8 mouse cellular contexts compared by ENCODE assay signal in the genomic region with DNA sequence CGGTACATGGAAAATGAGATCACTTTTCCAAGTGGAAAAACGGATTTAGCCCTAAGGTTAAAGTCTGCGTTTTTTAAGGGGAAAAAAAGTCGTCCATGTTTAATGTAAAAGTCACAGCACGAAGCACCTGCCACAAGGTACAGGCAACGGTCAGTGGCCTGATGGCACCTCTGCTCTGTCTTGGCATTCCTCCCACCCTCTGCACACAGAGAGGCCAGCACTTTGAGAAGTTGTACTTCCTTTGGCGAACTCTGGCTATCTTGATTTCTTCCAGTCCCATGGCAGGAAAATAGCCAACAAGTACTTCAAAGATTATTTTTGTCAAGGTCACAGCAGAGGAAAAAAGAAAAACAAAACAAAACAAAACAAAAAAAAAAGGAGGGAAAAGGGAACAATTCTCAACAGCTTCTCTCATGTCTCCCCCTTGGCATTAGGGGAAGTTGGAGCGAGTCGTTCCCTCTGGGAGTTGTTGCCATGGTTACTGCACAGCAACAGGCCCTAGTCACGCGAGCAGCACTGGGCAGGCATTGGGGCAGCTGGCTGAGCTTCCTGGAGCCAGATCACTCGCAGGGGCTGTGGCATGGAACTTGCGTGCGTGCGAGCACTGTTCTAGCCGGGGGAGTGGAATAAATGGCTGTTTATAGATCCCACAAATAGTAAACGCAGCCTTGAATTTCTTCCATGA. TPM values are rescaled to one million over a fixed set of nuclear protein-coding genes. Genes with fewer than 3 reads are reported as not detected.
DNase-seq lines count a peak whose midpoint lies in the region; ATAC-seq and TF ChIP-seq lines count a peak whose summit lies in the region.

No protein-coding gene starts in this region.

- intact Hi-C loops in heart, postnatal 14 days (cut with DNase I): no loop called here

- no peak for TF ChIP-seq CTCF in forebrain, postnatal 0 days (IDR thresholded peaks at IDR 0.05; ENCODE audit: low read depth)
- no peak for TF ChIP-seq CTCF in lung, embryonic 14.5 days (IDR thresholded peaks at IDR 0.05; ENCODE audit: low read depth)

- no peaks in the 10 kb centered on the region for H3K27me3 ChIP-seq in forebrain, postnatal 0 days (ENCODE audit: insufficient read depth, low read length)
- H3K27me3 ChIP-seq in lung, embryonic 14.5 days (ENCODE audit: insufficient read depth, low read length): no peaks in the 10 kb centered on the region

- ATAC-seq in forebrain, postnatal 0 days: peak; percentile 97
- ATAC-seq in lung, embryonic 14.5 days (ENCODE audit: insufficient read depth): peak; percentile 95

- no peaks in the 10 kb centered on the region for H3K36me3 ChIP-seq in forebrain, postnatal 0 days (ENCODE audit: insufficient read depth)
- no peaks in the 10 kb centered on the region for H3K36me3 ChIP-seq in lung, embryonic 14.5 days (ENCODE audit: insufficient read depth)

- no peak overlapping the region for H3K27ac ChIP-seq in forebrain, postnatal 0 days (ENCODE audit: low read depth, low read length)
- no peak overlapping the region for H3K27ac ChIP-seq in lung, embryonic 14.5 days (ENCODE audit: low read depth)

- no peak overlapping the region for H3K4me3 ChIP-seq in forebrain, postnatal 0 days (ENCODE audit: low read depth, low read length)
- no peak overlapping the region for H3K4me3 ChIP-seq in lung, embryonic 14.5 days (ENCODE audit: low read depth, low read length)

- peaks cover 6% of the 10 kb centered on the region for H3K4me1 ChIP-seq in forebrain, postnatal 0 days (ENCODE audit: insufficient read depth)
- 0 out of 2 replicates have a peak, but pooled peaks cover 5% of the 10 kb centered on the region for H3K4me1 ChIP-seq in lung, embryonic 14.5 days (ENCODE audit: insufficient read depth)

- WGBS in forebrain, postnatal 0 days: 20% methylated on average over 17 of the region's 17 CpGs
- WGBS in lung, embryonic 14.5 days: 30% methylated on average over 17 of the region's 17 CpGs

- peak overlapping the region; percentile 18; the same call in 1 of the 2 replicates for H3K9ac ChIP-seq in forebrain, postnatal 0 days
- no peak overlapping the region for H3K9ac ChIP-seq in lung, embryonic 14.5 days

- peak overlapping the region; percentile 35 for H3K4me2 ChIP-seq in forebrain, postnatal 0 days (ENCODE audit: low read depth)
- H3K4me2 ChIP-seq in lung, embryonic 14.5 days: peak overlapping the region; percentile 29

- H3K9me3 ChIP-seq in forebrain, postnatal 0 days (ENCODE audit: low read length): no peaks in the 10 kb centered on the region
- H3K9me3 ChIP-seq in lung, embryonic 14.5 days (ENCODE audit: low read depth, low read length): no peaks in the 10 kb centered on the region

- peak; percentile 63 for DNase-seq in 3134 (ENCODE audit: extremely low read depth, insufficient read length, low spot score)
- peak; percentile 91 for DNase-seq in adrenal gland, postnatal 14 days
- DNase-seq in forebrain, postnatal 0 days: peak; percentile 79
- peak; percentile 67 to 75 for DNase-seq in heart, postnatal 14 days
- DNase-seq in kidney, postnatal 4 days: peak; percentile 69 to 79
- DNase-seq in lung, embryonic 14.5 days: peak; percentile 84
- peak; percentile 33 for DNase-seq in ovary, postnatal 10 days (ENCODE audit: low spot score)
- no peak for DNase-seq in T-cell, adult 2 months (ENCODE audit: low spot score)

RNA-seq across cellular contexts. Expression of gene Exoc3, which starts 36.8 kb away (rescaled TPM):
- total RNA-seq in adrenal gland, postnatal 14 days (2021): 50.4 and 51.5 TPM in 2 replicates
- total RNA-seq in forebrain, postnatal 0 days (2014; rRNA removed): 87.0 and 88.5 TPM in 2 replicates
- 88.1 and 98.5 TPM in 2 replicates for polyA plus RNA-seq in forebrain, postnatal 0 days (2015; fragmentation: Nextera tagmentation; extraction: Ambion mirVana)
- 10 to 100 TPM; 47.8 to 52.9 TPM for total RNA-seq in heart, postnatal 14 days (2021)
- polyA plus RNA-seq in lung, embryonic 14.5 days (2014; fragmentation: Nextera tagmentation; extraction: Ambion mirVana): 76.5 and 90.5 TPM in 2 replicates

RNA-seq across cellular contexts. Expression of gene Ahrr, which starts 46.8 kb away (rescaled TPM):
- total RNA-seq in adrenal gland, postnatal 14 days (2021): 0.70 and 1.2 TPM in 2 replicates
- 2.1 and 2.9 TPM in 2 replicates for total RNA-seq in forebrain, postnatal 0 days (2014; rRNA removed)
- polyA plus RNA-seq in forebrain, postnatal 0 days (2015; fragmentation: Nextera tagmentation; extraction: Ambion mirVana): 0.64 and 0.80 TPM in 2 replicates
- total RNA-seq in heart, postnatal 14 days (2021): under 1 TPM; 0.48 to 0.71 TPM
- polyA plus RNA-seq in lung, embryonic 14.5 days (2014; fragmentation: Nextera tagmentation; extraction: Ambion mirVana): 0.72 and 1.5 TPM in 2 replicates
